Mouse (Mus musculus) heart, adult 9 months (tissue): ENCODE results near the gene Suclg1.

Experiments
- DNase-seq, 2 experiments: peaks; one replicate each; pipeline ENCODE4 v3.0.0; 2022; ENCODE audit warnings: low spot score in 2 of 2

Suclg1 gene

DNA sequence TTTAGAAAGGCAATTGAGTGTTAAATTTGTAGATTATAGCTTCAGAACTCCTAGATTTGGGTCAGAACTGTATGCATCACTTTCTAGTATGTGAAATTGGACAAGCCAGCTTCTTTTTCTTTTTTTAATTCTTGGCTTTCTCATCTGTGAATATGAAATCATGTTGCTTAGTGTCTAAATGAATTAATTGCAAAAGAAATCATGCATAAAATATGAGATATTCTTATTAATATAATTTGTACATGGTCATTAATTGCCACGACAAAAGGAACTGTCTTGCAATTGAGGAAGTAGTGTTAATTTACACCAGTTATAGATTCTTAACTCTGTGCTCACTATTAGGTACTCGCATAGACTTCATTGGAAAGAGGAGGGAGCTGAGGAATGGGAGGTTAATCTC, 74.1 kb downstream of the Suclg1 start:
- no peak for DNase-seq
